Mouse (Mus musculus): ENCODE results near the gene B3gat1.

B3gat1 gene

DNA sequence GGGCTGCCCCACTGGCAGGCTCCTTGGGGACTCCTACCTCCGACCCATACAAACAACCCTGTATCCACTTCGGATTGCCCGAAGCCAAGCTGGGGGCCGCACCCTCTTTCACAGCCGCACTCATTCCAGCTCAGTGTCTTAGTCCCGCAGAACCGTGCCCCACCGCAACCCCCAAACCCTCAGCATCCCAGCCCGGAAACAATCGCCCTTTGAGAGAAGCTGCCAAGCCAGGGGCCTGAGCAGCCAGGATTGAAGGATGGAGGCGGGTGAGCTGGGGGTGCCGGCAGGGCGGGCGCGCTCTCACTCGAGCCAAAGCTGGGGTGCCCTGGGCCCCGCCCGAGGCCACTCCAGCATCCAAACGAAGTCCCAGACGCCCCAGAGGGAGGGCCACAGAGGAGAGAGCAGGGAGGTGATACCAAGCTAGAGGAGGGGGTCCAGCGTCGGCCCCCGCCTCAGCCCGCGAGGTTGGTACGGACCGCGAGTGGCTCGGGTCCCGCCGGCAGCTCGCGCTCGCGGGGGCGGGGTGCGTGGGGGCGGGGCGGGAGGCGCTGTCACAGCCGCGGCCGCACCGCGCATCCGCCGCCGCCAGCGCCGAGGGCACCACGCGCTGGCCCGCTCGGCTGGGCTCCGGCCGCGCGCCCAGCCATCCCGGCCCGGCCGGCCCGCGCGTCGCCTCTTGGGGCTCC, at the start of gene B3gat1:
Gene B3gat1, plus strand, starts transcription at position 523 of the 686 bp plus-strand sequence.
- DNase-seq: no peak

DNA sequence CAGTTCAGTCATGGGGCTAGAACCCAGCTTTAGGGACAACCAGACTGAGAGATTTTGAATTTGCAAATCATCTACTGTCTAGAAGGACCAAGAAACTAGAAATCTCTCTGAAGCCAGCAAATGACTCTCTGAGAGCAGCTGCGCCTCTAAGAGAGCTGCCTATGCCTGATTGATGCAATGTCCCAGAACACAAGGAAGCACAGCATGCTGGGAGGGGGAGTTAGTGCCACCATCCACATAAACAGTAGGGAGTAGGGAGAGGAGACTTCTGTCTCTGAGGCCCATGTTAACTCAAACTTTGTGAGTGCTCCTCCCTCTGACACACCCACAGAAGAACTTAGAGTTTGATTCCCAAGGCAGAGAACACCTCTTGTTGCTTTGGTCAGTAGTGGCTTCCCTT, 44.4 kb upstream of the B3gat1 start:
- no peak for DNase-seq

DNA sequence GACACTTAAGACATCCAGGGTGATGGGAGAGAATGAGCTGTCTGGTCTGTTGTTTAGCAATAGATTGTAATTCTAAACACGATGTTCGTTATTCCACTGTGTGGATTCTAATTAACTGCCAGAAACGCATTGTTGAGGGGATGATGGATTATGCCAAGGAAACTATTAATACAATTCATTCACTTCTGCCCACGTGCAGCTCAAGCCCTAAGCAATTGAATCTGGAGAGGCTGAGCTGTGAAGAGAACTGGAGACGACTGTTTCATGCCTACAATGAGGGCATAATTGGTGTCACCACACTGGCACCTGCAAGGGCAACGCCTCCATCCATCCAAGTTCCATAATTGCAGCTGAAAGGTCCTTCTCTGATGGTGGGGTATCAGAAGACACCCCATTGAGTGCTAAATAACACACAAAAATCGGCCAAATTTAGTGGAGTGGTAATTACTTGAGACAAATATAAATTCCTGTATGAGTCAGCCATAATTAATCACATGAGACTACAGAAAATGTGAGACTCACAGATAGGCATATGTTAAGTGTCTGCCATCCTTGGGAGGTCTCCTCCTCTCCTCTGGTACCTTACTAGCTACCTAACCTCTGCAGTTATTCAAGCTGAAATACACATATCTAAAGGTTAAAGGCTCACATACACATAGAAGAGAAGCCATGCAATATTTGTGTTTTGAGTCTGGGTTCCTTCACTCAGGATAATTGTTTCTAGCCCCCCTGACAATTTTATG, 43.4 kb upstream of the B3gat1 start:
- no peak for DNase-seq

DNA sequence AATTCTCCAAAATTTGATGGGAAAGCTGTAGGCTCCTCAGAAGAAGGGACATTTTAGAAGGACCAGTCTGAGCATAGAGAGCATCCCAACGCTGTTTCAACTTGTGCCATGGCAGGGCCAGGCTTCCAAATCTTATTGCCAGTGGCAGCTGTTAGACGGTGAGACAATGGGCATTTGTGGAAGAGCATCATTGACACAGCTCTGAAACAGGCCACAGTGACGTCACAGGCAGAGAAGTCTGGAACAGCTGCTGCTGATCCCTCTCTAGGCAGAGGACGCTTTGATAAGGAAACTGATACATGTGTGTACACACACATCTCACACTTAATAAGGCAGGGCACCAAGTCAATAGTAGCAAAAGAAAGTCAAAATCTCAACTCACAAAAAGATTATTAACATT, 40.9 kb upstream of the B3gat1 start:
- no peak for DNase-seq

DNA sequence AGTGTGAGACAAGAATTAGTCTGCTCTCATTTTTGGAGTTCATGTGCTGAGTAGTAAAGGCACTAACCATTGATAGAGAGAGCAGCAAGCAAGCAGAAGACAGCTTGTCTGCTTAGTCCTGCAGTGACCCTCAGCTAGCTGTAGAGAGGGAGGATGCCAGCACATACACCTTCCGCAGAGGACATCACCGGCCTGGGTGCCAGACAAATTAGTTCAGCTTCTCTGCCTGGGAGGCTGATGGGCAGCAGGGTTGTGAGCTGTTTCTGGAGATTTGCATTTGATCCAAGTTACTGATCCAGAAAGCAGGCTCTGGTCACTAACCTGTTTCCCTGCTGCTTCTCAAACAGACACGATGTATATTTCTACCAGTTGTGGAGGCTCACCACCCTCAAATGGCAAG, 38.9 kb upstream of the B3gat1 start:
- no peak for DNase-seq

DNA sequence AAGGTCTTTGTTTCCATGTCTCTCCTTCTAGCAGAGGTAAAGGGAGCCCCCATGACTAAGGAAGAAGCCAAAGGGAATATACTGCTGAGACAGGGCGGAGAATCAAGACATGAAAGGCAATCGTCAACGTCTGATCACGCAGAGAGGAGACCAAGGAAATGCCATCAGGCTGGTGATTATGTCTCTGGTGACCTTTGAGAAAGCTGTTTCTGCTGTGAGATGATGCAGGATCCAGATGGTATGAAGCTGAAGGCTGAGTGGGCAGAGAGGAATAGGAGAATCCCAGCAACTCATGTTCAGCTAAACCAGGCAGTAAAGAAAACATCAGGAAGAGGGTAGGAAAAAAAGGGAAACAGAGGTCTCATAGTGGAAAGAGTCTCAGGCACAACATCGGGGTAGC, 38.4 kb upstream of the B3gat1 start:
- no peak for DNase-seq

DNA sequence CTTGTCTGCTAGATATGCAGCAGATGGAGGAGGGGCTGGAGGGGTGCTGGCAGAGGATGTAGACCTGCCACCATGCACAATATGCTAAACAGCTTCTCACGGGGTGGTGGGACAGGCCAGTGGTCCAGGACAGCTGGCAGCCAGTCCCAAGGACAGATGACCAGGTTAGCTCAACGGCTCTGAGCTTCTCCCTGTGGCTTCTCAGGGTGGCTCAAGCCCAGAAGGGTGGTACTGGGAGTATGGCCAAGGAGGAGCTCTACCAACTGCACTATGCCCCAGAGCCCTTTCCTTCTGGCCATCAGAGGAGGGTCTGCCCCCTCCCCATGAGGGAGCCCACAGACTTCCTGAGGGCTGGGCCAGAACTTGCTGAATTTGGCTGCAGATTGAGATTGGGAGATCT, 35.2 kb upstream of the B3gat1 start:
- DNase-seq: no peak

DNA sequence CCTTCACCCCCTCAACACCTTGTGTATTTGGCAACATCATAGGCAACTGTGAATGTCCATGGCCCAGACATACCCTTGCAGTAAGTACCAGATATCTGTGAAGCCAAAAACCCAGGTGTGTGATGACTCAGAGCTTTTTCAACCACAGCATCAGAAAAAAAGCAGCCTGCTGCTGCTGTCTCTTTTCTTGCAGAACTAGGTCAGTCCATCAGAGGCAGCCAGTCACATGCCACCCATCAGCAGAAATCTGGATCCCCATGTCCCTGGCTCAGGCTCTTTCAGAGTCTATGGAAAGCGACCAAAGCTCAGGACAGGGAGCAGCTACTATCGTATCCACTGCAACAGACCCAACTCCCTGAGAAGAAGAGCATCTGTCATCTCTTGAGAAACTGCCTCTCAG, 33.2 kb upstream of the B3gat1 start:
- no peak for DNase-seq

DNA sequence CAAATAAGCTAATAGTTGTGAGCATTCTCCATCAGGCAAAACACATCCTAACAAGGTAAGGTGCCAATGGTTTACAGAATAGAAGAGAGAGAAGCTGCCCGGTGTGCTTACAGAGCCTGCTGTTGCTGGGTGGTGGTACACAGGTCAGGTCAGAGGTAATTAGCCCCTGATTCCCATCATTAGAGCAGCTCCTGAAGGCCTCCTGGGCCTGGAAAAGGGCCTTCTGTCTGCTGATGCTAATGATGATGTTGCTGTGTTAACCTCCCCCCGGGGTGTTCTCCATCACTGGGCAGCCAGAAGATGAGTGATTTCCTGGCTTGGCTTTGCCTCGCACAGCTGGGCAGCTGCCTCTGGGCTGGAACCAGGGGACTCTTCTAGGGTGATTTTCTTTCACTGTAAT, 15.1 kb upstream of the B3gat1 start:
- no peak for DNase-seq

DNA sequence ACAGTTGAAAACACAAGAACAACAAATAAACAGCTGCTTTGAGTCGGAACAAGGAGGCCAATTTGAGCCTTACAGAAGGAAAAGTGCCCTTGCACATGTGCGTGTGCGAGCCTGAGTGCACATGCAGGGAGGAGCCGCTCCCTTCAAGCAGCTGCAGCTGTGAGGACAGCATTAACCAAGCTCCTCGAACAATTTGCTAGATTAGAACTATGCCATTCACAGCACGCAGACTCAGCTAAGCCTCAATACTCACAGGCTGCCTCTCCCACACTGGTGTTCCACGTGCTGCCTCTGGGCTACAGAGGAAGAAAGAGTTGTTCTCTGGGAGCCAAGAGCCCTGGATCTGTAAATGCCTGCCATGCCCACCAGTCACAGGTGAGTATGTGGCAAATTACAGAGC, 11.8 kb upstream of the B3gat1 start:
- no peak for DNase-seq

DNA sequence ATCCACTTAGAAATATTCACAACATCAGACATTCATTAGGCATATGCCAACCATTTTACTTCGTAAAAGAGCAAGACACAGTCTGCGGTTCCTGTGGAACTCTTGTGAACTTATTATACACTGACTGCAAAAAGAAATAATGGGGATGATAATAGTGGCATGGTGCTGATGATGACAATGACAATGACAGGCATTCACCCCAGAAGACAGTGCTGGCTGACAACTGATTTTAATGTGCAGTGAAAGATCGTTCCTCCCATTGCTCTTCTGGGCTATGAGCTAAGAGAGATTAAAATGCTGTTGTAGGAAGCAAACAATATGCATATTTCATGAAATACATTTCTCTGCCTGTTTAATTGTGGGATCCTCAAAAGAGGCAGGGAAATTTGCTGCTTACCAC, 7.8 kb upstream of the B3gat1 start:
- DNase-seq: no peak

DNA sequence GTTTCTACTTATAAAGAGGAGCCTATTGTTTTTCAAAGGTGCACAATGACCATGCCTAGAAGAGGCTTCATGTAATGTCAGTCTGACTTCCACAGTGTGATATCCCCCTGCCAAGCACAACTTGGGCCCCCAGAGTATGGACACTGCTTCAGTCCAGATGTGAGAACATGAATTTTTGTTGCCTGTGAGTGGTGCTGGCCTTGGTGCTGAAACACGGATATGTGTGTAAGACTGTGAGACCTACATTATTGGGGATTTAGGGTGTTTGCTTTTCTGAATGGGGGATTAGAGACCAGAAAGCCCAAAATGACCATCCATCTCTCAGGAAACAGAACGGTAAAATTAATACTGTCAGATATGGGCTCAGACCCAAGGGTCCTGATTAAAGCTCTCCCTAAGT, 6.1 kb upstream of the B3gat1 start:
- peak; percentile 16 for DNase-seq

DNA sequence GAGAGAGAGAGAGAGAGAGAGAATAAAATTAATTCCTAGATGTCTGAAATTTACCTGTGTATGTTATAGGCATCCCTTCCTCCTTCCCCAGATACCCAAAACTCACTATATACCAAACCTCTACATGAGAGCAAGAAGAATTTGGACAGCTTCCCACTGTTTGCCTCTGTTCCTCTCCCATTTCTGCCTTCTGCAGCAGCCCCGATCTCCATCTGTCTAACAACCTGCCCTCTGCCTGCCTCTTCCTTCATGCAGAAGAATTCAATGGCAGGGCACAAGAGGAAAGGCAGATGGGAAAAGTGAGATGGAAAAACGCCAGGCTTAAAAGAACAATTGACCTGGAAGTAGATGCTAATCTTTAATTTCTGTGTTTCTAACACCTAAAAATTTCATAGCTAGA, 5.0 kb upstream of the B3gat1 start:
- DNase-seq: no peak

DNA sequence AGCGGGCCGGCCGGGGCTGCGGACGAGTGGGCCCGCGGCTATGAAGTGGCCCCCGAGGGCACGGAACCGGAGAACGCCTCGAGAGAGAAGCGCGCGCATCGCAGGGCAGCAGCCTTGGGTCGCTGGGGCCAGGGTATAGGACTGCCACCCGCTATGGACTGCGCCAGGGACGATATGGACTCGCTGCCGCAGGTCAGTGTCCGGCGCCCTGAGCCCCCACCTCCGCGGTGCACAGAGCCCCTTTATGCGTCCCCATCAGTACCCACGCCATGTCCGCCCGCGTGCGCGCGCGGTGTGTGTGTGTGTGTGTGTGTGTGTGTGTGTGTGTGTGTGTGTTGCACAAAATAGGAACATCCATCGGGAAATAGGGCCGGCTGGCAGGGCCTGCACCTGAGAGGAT, 458 bp downstream of the B3gat1 start:
- no peak for DNase-seq

DNA sequence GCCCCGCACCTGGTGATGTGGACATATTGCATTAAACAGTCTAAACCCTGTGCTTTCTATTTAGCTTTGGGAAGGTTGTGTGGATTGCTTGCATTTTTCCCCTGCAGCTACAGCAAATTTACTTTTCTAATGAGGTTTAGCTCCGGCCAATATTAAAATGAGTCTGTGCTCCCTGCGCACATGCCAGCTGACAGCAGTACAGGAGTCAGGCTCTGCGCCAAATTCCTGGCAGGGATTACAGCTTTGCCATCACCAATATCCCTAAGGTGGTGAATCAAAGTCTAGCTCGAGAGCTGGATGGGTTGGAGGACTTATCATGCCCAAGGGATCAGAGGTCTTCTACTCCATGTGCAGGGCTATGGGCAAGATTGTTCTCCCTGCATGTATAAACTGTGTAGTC, 3.6 kb downstream of the B3gat1 start:
- no peak for DNase-seq

DNA sequence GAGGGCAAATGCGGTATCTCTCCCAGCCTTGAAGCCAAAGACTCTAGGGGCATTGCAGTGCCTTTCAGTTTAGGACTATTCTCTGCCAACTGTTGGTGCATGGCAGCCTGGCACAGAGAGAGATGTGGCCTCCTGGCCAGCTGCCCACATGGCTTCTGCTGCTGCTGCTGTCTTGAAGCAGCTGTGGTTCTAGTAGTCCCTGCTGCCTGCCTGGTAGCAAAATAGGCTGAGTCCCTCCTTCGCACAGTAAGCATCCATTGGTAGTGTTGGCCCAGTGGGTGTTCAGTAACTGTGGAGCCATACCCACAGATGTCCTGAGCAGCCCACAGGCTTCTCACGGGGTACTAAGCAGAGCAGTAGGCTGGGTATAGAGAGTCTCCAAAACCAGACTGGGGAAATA, 9.3 kb downstream of the B3gat1 start:
- no peak for DNase-seq

DNA sequence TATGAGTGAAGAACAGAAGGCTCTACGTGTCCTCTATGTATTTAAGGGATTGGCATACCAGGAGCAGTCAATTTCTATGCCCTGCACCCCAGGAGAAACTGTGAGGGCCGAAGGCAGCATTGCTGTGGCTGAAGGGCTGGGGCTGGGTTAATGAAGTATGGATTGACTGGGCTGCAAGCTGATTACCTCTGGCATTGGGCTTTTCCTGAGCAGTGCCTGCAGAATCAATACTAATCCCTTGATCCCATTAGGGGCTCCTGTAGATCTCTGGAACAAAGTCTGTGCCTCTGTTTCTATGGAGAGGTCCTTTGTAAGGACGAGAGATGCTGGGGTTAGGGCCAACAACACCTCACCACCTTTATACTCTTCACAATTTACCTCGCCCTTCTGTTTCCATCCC, 13.6 kb downstream of the B3gat1 start:
- no peak for DNase-seq

DNA sequence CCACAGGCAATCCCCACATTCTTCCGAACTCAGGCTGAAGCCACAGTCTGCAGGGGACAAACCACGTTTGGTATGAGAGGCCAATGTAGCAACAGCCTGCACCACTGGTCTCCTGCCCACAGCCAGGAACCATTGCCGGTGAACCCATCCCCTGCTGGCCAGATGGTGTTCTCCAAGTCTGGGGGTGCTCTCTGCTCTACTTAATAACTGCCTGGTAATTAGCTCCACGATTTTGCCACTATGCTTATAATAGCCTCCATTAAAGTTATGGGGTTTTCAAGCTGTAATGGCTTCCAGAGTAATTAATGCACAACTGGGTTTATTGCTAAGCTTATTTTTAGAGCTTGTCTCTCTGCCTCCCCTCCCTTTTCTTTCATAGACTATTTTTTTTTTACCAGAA, 15.4 kb downstream of the B3gat1 start:
- DNase-seq: no peak

DNA sequence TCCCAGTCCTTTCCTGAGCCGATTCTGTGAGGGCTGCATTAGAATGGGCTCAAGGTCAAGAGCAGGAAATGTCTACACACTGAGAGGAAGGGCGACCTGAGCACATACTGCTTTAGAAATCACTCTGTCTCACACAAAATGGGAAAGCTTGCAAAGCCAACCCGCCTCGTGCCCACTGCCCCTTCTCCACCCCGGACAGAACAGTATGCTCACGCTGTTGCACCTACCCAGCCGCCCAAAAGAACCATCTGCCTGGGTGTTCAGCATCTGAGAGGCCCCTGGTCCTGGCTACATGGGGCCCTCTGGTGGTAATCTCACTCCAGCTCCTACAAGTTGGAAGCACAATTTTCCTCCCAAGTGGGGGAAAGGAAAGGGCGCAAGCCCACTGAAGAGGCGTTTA, 26.6 kb downstream of the B3gat1 start:
- DNase-seq: no peak

DNA sequence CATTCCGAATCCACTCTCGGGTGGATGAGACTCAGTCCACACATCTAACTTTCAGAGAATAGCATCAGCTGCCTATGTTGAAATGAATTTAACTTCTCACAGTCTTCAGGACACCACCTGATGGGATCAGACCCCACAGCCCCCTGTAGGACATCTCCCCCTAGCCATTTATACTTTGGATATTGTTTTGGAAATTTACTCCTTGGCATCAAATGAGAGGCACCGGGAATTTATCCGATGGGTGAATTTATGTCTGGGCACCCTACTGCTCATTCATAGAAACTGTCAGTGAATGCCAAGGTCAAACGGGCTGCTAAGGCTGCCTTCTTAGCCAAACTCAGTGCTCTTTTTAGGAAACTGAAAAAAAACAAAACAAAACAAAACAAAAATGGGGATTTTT, 27.0 kb downstream of the B3gat1 start:
- DNase-seq: no peak

DNA sequence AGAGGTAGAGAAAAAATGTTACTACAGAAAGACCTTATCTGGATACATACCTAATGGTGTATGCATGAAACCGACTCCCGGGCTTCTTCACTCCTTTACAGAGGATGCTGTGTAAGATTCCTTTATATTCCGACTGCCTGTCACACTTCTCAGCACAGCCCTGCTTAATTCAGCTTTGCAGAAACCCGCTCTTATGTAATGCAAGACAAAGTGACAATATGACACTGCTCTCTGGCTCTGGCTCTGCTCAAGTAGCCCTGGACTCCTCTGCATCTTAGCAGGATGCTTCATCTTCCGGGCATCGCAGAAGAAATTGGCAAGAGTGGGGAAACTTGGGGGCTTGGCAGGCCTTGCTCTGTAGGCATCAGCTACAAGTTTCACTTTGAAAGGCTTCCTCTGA, 28.9 kb downstream of the B3gat1 start:
- DNase-seq: no peak

DNA sequence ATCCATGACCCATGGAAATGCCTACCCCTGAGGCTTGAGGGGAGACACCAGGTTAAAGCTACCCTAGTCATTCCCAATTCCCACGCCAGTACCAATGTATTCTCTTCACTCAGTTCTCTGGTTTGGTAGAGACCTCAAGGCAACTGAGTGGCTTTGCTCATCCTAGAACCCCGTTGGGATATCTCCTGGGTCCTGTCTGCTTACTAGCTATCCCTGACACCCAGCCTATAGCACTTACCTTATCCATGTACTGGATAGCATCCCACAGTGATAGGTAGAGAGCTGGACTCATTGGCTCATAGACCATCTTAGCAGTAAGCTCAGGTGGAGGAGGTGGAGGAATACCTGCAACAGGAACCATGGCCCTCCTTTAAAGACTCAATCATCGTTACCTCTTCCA, 34.7 kb downstream of the B3gat1 start:
- no peak for DNase-seq

DNA sequence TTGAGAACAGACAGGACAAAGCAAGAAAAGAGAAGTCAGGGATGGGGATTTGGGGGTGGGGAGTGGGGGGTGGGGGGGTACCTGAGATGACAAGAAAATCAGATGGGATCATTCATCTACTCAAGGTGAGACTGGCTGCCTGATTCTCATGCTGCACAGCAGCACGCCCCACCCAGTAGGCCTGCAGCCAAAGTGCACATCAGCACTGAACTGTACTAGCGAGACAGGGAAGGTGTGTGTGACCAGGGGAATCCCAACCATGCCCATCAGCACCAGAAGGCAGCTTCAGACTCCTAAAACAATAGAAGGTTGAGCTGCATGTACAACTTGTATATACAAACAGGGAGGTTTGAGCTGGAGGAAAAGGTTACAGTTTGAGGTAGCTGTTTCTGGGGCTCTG, 42.2 kb downstream of the B3gat1 start:
- DNase-seq: no peak

DNA sequence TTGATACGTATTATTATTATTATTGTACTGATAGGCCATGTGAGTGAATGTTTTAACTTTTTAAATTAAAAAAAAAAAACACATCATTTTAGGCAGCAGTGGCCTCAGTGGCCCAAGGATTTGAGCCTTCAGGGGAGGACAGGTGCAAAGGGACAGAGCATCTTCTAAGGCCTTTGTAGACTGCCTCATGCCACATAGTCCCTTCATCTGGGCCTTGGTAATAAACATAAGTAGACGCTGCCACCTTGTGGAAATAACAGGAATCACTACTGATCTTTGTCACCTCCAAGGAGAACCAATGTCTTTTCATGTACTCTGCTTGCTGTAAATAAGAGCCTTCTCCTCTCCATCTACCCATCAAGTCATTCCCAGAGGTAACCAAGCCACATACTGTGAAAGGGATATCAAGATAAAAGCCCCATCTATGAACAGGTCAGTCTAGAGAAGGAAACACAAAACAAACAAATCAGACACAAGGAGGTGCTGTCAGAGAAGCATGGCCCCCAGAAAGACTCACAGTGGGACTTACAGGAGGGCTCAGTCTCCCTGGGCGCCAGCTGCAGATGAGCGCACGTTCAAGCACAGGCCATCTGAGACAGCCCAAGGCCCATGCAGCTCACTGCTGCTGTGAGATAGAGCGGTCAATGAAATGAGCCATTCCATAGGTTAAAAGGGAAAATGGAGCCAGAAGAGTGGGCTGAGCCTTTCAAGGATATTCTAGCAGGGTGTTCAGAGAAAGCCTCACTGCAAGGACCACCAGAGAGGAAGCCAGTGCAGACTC, 42.8 kb downstream of the B3gat1 start:
- DNase-seq: no peak
